Mouse (Mus musculus) c-Kit-positive CD71-positive TER-119-negative erythroid progenitor cells, embryonic 14.5 days (primary cell): ENCODE measurements around the gene Ehd4.

Source experiments
- DNase-seq: peaks from one replicate; pipeline ENCODE4 v3.0.0-alpha.2; 2013; ENCODE audit warnings: low read depth

Gene Ehd4

GRCm38 (mm10) chr2:120144390-120144789 lies 10.0 kb downstream of the Ehd4 start:
- DNase-seq = no peak

GRCm38 (mm10) chr2:120142336-120142735 lies 12.1 kb downstream of the Ehd4 start:
- no peak for DNase-seq

GRCm38 (mm10) chr2:120141671-120142070 lies 12.7 kb downstream of the Ehd4 start:
- DNase-seq = no peak

- DNase-seq = no peak
Observed at GRCm38 (mm10) chr2:120140326-120140725, 14.1 kb downstream of the Ehd4 start.

GRCm38 (mm10) chr2:120139091-120139490 lies 15.3 kb downstream of the Ehd4 start:
- DNase-seq = no peak

- no peak for DNase-seq
Observed at GRCm38 (mm10) chr2:120137281-120137680, 17.1 kb downstream of the Ehd4 start.

GRCm38 (mm10) chr2:120134453-120135075 lies 19.8 kb downstream of the Ehd4 start:
- DNase-seq = no peak

- no peak for DNase-seq
Observed at GRCm38 (mm10) chr2:120131881-120132280, 22.5 kb downstream of the Ehd4 start.

- no peak for DNase-seq
Observed at GRCm38 (mm10) chr2:120129252-120129908, 25.0 kb downstream of the Ehd4 start.

GRCm38 (mm10) chr2:120128611-120129051 lies 25.8 kb downstream of the Ehd4 start:
- no peak for DNase-seq

GRCm38 (mm10) chr2:120128011-120128410 lies 26.4 kb downstream of the Ehd4 start:
- DNase-seq = no peak

GRCm38 (mm10) chr2:120126901-120127300 lies 27.5 kb downstream of the Ehd4 start:
- no peak for DNase-seq

GRCm38 (mm10) chr2:120126408-120126807 lies 28.0 kb downstream of the Ehd4 start:
- no peak for DNase-seq

GRCm38 (mm10) chr2:120125461-120125860 lies 28.9 kb downstream of the Ehd4 start:
- no peak for DNase-seq

GRCm38 (mm10) chr2:120124946-120125345 lies 29.5 kb downstream of the Ehd4 start:
- no peak for DNase-seq

GRCm38 (mm10) chr2:120124096-120124495 lies 30.3 kb downstream of the Ehd4 start:
- no peak for DNase-seq

GRCm38 (mm10) chr2:120122983-120123382 lies 31.4 kb downstream of the Ehd4 start:
- no peak for DNase-seq

GRCm38 (mm10) chr2:120117346-120117745 lies 37.1 kb downstream of the Ehd4 start:
- no peak for DNase-seq

- no peak for DNase-seq
Observed at GRCm38 (mm10) chr2:120116362-120116761, 38.0 kb downstream of the Ehd4 start.

GRCm38 (mm10) chr2:120114977-120115376 lies 39.4 kb downstream of the Ehd4 start:
- no peak for DNase-seq

- DNase-seq = no peak
Observed at GRCm38 (mm10) chr2:120113963-120114362, 40.4 kb downstream of the Ehd4 start.

- no peak for DNase-seq
Observed at GRCm38 (mm10) chr2:120113476-120113875, 40.9 kb downstream of the Ehd4 start.

GRCm38 (mm10) chr2:120111596-120111995 lies 42.8 kb downstream of the Ehd4 start:
- no peak for DNase-seq

GRCm38 (mm10) chr2:120111172-120111571 lies 43.2 kb downstream of the Ehd4 start:
- no peak for DNase-seq
